Mouse (Mus musculus) intestine, embryonic 14.5 days (tissue): Measurements from ENCODE around the gene Olfr95. TPM values are rescaled to one million over a fixed set of nuclear protein-coding genes. Genes with fewer than 3 reads are reported as not detected.
"Not testable (repeated sequence)": the region's sequence is repeated elsewhere in the genome, so short reads cannot be mapped to it uniquely, and the experiment has no call there.

Source experiments
- ATAC-seq: fragments of 200-750 bp; cut with Nextera tagmentation; replicated peaks from 2 replicates; pipeline ENCODE4 v1.8.0; 2017; ENCODE audit warnings: low read depth, moderate number of reproducible peaks, moderate TSS enrichment, moderate library complexity; ENCODE audit not compliant: low FRiP score, low TSS enrichment
- DNase-seq: peaks from one replicate; pipeline ENCODE4 v3.0.0-alpha.2; 2018; ENCODE audit warnings: low spot score
- H3K27ac ChIP-seq: fragments of 300-500 bp; sonication (generic); 2 replicates; pipeline ENCODE4 v1.5.1; 2014; ENCODE audit warnings: low read depth, mild to moderate bottlenecking, control low read depth
- H3K27me3 ChIP-seq: fragments of 300-500 bp; sonication (generic); replicated peaks from 2 replicates; pipeline ENCODE4 v1.6.1; 2014; ENCODE audit warnings: low read length, control low read depth; ENCODE audit not compliant: control insufficient read depth, insufficient read depth
- H3K36me3 ChIP-seq: fragments of 300-500 bp; sonication (generic); 2 replicates; pipeline ENCODE4 v1.6.1; 2014; ENCODE audit warnings: low read length, control low read depth; ENCODE audit not compliant: control insufficient read depth, insufficient read depth
- H3K4me1 ChIP-seq: fragments of 300-500 bp; sonication (generic); replicated peaks from 2 replicates; pipeline ENCODE4 v1.6.1; 2014; ENCODE audit warnings: low read length, control low read depth, mixed read lengths; ENCODE audit not compliant: control insufficient read depth, insufficient read depth
- H3K4me2 ChIP-seq: fragments of 300-500 bp; sonication (generic); 2 replicates; pipeline ENCODE4 v1.6.1; 2014; ENCODE audit warnings: low read length
- H3K4me3 ChIP-seq: fragments of 300-500 bp; sonication (generic); 2 replicates; pipeline ENCODE4 v1.5.1; 2014; ENCODE audit warnings: low read depth, low read length, control low read depth, mixed read lengths
- H3K9ac ChIP-seq: fragments of 300-500 bp; sonication (generic); 2 replicates; pipeline ENCODE4 v1.6.1; 2014; ENCODE audit warnings: mild to moderate bottlenecking, low read length
- H3K9me3 ChIP-seq: fragments of 300-500 bp; sonication (generic); 2 replicates; pipeline ENCODE4 v1.6.1; 2016; ENCODE audit warnings: low read length, control low read depth; ENCODE audit not compliant: control insufficient read depth
- WGBS: fragments of 180-500 bp; shearing (Covaris S2); extraction: QIAGEN DNeasy Blood & Tissue Kit; methylation state at CpG from one replicate; pipeline ENCODE4 v1.1.7; 2014; 5-methylcytosine and 5-hydroxymethylcytosine counted together
- polyA plus RNA-seq: library from polyadenylated mRNA; unstranded; fragments of >200 nt; fragmentation: Nextera tagmentation; extraction: Ambion mirVana; gene quantifications from 2 replicates; pipeline ENCODE4 v1.2.1, GENCODE M21; 2014

Olfr95 gene
- polyA plus RNA-seq, result not detected in 2 replicates

- no peak for ATAC-seq
- WGBS, result 67% methylated on average over 3 of the region's 3 CpGs
- Histone ChIP-seq H3K9ac (no peak within 1 kb of the TSS), H3K4me1 (no peaks in the 10 kb centered on the region), H3K4me2 (no peak within 1 kb of the TSS), H3K4me3 (no peak within 1 kb of the TSS), H3K27ac (no peak within 1 kb of the TSS), H3K9me3 (no peaks in the 10 kb centered on the region), H3K36me3 (no peaks in the 10 kb centered on the region), H3K27me3 (peaks cover 19% of the 10 kb centered on the region)
- DNase-seq, result no peak
Observed at GRCm38 (mm10) chr17:37213018-37213417, at the start of gene Olfr95. Olfr95 (minus strand) TSS chr17:37213118.

- Histone ChIP-seq H3K9ac (no peak overlapping the region), H3K27ac (no peak overlapping the region), H3K4me2 (no peak overlapping the region), H3K4me1 (no peaks in the 10 kb centered on the region), H3K4me3 (no peak overlapping the region), H3K27me3 (no peaks in the 10 kb centered on the region), H3K9me3 (no peaks in the 10 kb centered on the region), H3K36me3 (no peaks in the 10 kb centered on the region)
- ATAC-seq (no peak), DNase-seq (peak; percentile 57)
- WGBS, result 15% methylated on average over 1 of the region's 1 CpGs
Observed at GRCm38 (mm10) chr17:37250544-37250943, 37.6 kb upstream of the Olfr95 start.

- ATAC-seq (no peak), DNase-seq (no peak)
- Histone ChIP-seq H3K27ac (no peak overlapping the region), H3K4me2 (no peak overlapping the region), H3K4me1 (no peaks in the 10 kb centered on the region), H3K4me3 (no peak overlapping the region), H3K9me3 (no peaks in the 10 kb centered on the region), H3K36me3 (no peaks in the 10 kb centered on the region), H3K27me3 (no peaks in the 10 kb centered on the region), H3K9ac (no peak overlapping the region)
Observed at GRCm38 (mm10) chr17:37249460-37249859, 36.5 kb upstream of the Olfr95 start.

- Histone ChIP-seq H3K4me2 (no peak overlapping the region), H3K4me1 (no peaks in the 10 kb centered on the region), H3K9me3 (no peaks in the 10 kb centered on the region), H3K36me3 (no peaks in the 10 kb centered on the region), H3K27ac (no peak overlapping the region), H3K9ac (no peak overlapping the region), H3K4me3 (no peak overlapping the region), H3K27me3 (no peaks in the 10 kb centered on the region)
- DNase-seq, result peak; percentile 52
- 0 out of 2 replicates have a peak, but pooled peaks have one; percentile 43 for ATAC-seq
- WGBS, result 27% methylated on average over 5 of the region's 5 CpGs
Observed at GRCm38 (mm10) chr17:37246715-37247114, 33.8 kb upstream of the Olfr95 start.

- Histone ChIP-seq H3K9ac (no peak overlapping the region), H3K4me2 (no peak overlapping the region), H3K9me3 (no peaks in the 10 kb centered on the region), H3K4me1 (no peaks in the 10 kb centered on the region), H3K27ac (no peak overlapping the region), H3K4me3 (no peak overlapping the region), H3K27me3 (no peaks in the 10 kb centered on the region), H3K36me3 (no peaks in the 10 kb centered on the region)
- DNase-seq, result no peak
- no peak for ATAC-seq
- 16% methylated on average over 3 of the region's 3 CpGs for WGBS
Observed at GRCm38 (mm10) chr17:37242198-37242597, 29.3 kb upstream of the Olfr95 start.

- not testable (repeated sequence) for H3K9me3 ChIP-seq
Observed at GRCm38 (mm10) chr17:37237230-37237629, 24.3 kb upstream of the Olfr95 start, which contains the start of gene Olfr97. Olfr97 (minus strand) TSS chr17:37237330.

GRCm38 (mm10) chr17:37221879-37222278 lies 9.0 kb upstream of the Olfr95 start:
- H3K9me3 ChIP-seq, result no peaks in the 10 kb centered on the region
- no peaks in the 10 kb centered on the region for H3K4me1 ChIP-seq
- no peaks in the 10 kb centered on the region for H3K36me3 ChIP-seq
- ATAC-seq (no peak), DNase-seq (no peak)
- no peak overlapping the region for H3K4me2 ChIP-seq
- WGBS, result 17% methylated on average over 1 of the region's 1 CpGs
- no peak overlapping the region for H3K9ac ChIP-seq
- no peak overlapping the region for H3K27ac ChIP-seq
- H3K27me3 ChIP-seq, result no peaks in the 10 kb centered on the region
- H3K4me3 ChIP-seq, result no peak overlapping the region

More at GRCm38 (mm10) chr17:37237230-37237629, 24.3 kb upstream of the Olfr95 start, which contains the start of gene Olfr97:
- not testable (repeated sequence) for H3K27me3 ChIP-seq, DNase-seq, H3K9ac ChIP-seq, H3K4me2 ChIP-seq, ATAC-seq, H3K4me3 ChIP-seq, H3K27ac ChIP-seq, H3K4me1 ChIP-seq, H3K36me3 ChIP-seq
- WGBS, result 92% methylated on average over 2 of the region's 2 CpGs

GRCm38 (mm10) chr17:37219846-37220245 lies 6.9 kb upstream of the Olfr95 start, which contains the start of gene Olfr96:
Olfr96 (plus strand) TSS chr17:37220146.
- Histone ChIP-seq H3K27me3 (no peaks in the 10 kb centered on the region), H3K9ac (no peak within 1 kb of the TSS), H3K9me3 (no peaks in the 10 kb centered on the region), H3K4me1 (no peaks in the 10 kb centered on the region), H3K36me3 (no peaks in the 10 kb centered on the region), H3K4me2 (no peak within 1 kb of the TSS), H3K27ac (no peak within 1 kb of the TSS), H3K4me3 (no peak within 1 kb of the TSS)
- DNase-seq (no peak), ATAC-seq (no peak)
- 70% methylated on average over 4 of the region's 4 CpGs for WGBS

- no peak for ATAC-seq
- H3K36me3 ChIP-seq, result no peaks in the 10 kb centered on the region
- H3K9me3 ChIP-seq, result no peaks in the 10 kb centered on the region
- no peaks in the 10 kb centered on the region for H3K4me1 ChIP-seq
- no peak for DNase-seq
- H3K9ac ChIP-seq, result no peak overlapping the region
- no peak overlapping the region for H3K4me3 ChIP-seq
- no peak overlapping the region for H3K4me2 ChIP-seq
- H3K27me3 ChIP-seq, result no peaks in the 10 kb centered on the region
- WGBS, result 79% methylated on average over 3 of the region's 3 CpGs
- H3K27ac ChIP-seq, result no peak overlapping the region
Observed at GRCm38 (mm10) chr17:37218486-37218885, 5.6 kb upstream of the Olfr95 start.
